Mouse (Mus musculus): ENCODE results near the gene 1700025G04Rik. TPM values are rescaled to one million over a fixed set of nuclear protein-coding genes. Genes with fewer than 3 reads are reported as not detected.

The 1700025G04Rik gene
- polyA plus RNA-seq (2015; fragmentation: Nextera tagmentation; extraction: Ambion mirVana), result 14.1 and 16.6 TPM in 2 replicates

- Histone ChIP-seq H3K4me3 (ENCODE audit: low read depth, low read length) (peak within 1 kb of the TSS; percentile 63), H3K9me3 (ENCODE audit: low read length) (no peaks in the 10 kb centered on the region), H3K27me3 (replicated peaks; ENCODE audit: insufficient read depth, low read length) (no peaks in the 10 kb centered on the region), H3K4me2 (replicated peaks; ENCODE audit: low read depth, low read length) (peak within 1 kb of the TSS; percentile 98), H3K4me1 (ENCODE audit: insufficient read depth, low read depth, low read length) (peaks cover 12% of the 10 kb centered on the region; the same call in 1 of the 2 replicates), H3K36me3 (ENCODE audit: insufficient read depth, low read length) (no peaks in the 10 kb centered on the region), H3K27ac (ENCODE audit: low read length) (peak within 1 kb of the TSS; percentile 76), H3K9ac (replicated peaks; ENCODE audit: low read depth) (peak within 1 kb of the TSS; percentile 45)
- no peak for TF ChIP-seq EP300 (IDR thresholded peaks at IDR 0.05)
- no peak for TF ChIP-seq CTCF (IDR thresholded peaks at IDR 0.05)
- ATAC-seq (peak; percentile 95), DNase-seq (ENCODE audit: low spot score) (peak; percentile 94)
- 2% methylated on average over 26 of the region's 66 CpGs for WGBS
Observed at GRCm38 (mm10) chr1:152090018-152090553, at the start of gene 1700025G04Rik. 1700025G04Rik (minus strand) TSS chr1:152090125.

DNA sequence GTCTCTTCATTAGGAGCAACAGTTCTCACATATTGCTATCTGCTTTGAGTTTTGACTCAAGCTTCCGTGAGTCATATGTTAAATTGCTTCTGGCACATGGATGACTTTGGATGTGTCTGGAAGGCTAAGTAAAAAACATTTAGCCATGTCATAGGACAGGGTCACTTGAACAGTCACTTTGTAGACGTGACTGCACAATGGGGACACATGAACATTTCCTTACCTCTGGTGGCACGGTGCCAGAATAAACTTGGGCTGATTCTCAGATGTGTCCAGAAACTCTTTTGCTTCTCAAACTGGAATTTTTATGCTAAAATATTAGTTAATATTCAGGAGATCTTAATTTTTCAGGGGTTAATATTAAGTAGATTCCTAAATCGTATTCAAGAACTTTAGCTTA is 49.6 kb upstream of the 1700025G04Rik start:
- no peaks in the 10 kb centered on the region for H3K36me3 ChIP-seq (ENCODE audit: insufficient read depth, low read length)
- no peak overlapping the region for H3K4me2 ChIP-seq (replicated peaks; ENCODE audit: low read depth, low read length)
- DNase-seq (ENCODE audit: low spot score) (no peak), ATAC-seq (no peak)
- H3K27ac ChIP-seq (ENCODE audit: low read length), result no peak overlapping the region
- no peak for TF ChIP-seq EP300 (IDR thresholded peaks at IDR 0.05)
- WGBS, result 53% methylated on average over 4 of the region's 4 CpGs
- H3K9me3 ChIP-seq (ENCODE audit: low read length), result no peaks in the 10 kb centered on the region
- no peak overlapping the region for H3K4me3 ChIP-seq (ENCODE audit: low read depth, low read length)
- no peaks in the 10 kb centered on the region for H3K27me3 ChIP-seq (replicated peaks; ENCODE audit: insufficient read depth, low read length)
- H3K9ac ChIP-seq (replicated peaks; ENCODE audit: low read depth), result no peak overlapping the region
- H3K4me1 ChIP-seq (ENCODE audit: insufficient read depth, low read depth, low read length), result no peaks in the 10 kb centered on the region

DNA sequence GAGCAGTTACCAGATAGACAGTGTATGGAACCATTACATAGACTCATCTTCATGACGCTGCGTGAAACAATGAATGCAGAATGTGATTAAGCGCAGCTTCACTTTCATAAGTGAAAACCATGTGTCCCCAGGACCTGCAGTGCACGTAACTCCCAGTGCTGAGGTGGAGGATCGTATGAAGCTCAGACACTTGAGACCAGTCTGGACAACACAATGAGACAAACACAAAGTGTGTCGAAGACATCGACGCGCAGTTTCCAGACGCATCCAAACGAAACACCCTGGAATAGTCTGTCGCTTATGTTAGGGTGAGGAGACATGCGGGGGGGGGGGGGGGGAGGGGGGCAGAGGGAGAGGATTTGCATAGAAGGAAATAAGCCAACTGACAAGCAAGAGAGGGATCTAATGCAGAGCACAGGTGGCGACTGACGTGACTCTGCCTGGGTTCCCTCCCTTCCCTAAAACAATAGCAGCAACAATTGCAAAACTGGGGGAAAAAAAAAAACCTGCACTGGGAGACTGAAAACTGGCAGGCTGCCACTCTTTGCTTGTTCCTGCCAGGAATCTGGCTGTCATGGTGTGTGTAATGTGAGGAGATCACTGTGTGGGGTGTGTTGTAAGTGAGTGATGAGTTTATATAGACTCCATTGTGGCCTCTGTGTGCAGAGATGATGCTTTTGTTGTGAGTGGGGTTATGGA is 40.3 kb upstream of the 1700025G04Rik start:
- H3K36me3 ChIP-seq (ENCODE audit: insufficient read depth, low read length), result no peaks in the 10 kb centered on the region
- H3K4me3 ChIP-seq (ENCODE audit: low read depth, low read length), result no peak overlapping the region
- H3K27ac ChIP-seq (ENCODE audit: low read length), result no peak overlapping the region
- H3K9ac ChIP-seq (replicated peaks; ENCODE audit: low read depth), result no peak overlapping the region
- H3K9me3 ChIP-seq (ENCODE audit: low read length), result no peaks in the 10 kb centered on the region
- H3K4me2 ChIP-seq (replicated peaks; ENCODE audit: low read depth, low read length), result peak overlapping the region; percentile 14; the same call in 1 of the 2 replicates
- no peaks in the 10 kb centered on the region for H3K4me1 ChIP-seq (ENCODE audit: insufficient read depth, low read depth, low read length)
- ATAC-seq (peak; percentile 52), DNase-seq (ENCODE audit: low spot score) (peak; percentile 84)
- WGBS, result 46% methylated on average over 14 of the region's 15 CpGs
- no peaks in the 10 kb centered on the region for H3K27me3 ChIP-seq (replicated peaks; ENCODE audit: insufficient read depth, low read length)
- TF ChIP-seq EP300 (IDR thresholded peaks at IDR 0.05), result peak; percentile 33; the same call in 1 of the 2 replicates
- no peak for TF ChIP-seq CTCF (IDR thresholded peaks at IDR 0.05)

- Histone ChIP-seq H3K27ac (ENCODE audit: low read length) (no peak overlapping the region), H3K27me3 (replicated peaks; ENCODE audit: insufficient read depth, low read length) (no peaks in the 10 kb centered on the region), H3K9ac (replicated peaks; ENCODE audit: low read depth) (no peak overlapping the region), H3K36me3 (ENCODE audit: insufficient read depth, low read length) (no peaks in the 10 kb centered on the region), H3K9me3 (ENCODE audit: low read length) (no peaks in the 10 kb centered on the region), H3K4me1 (ENCODE audit: insufficient read depth, low read depth, low read length) (no peaks in the 10 kb centered on the region), H3K4me3 (ENCODE audit: low read depth, low read length) (no peak overlapping the region), H3K4me2 (replicated peaks; ENCODE audit: low read depth, low read length) (no peak overlapping the region)
- TF ChIP-seq EP300 (IDR thresholded peaks at IDR 0.05) (no peak), CTCF (IDR thresholded peaks at IDR 0.05) (no peak)
- WGBS, result 83% methylated on average over 7 of the region's 7 CpGs
- DNase-seq (ENCODE audit: low spot score) (no peak), ATAC-seq (no peak)
Observed at GRCm38 (mm10) chr1:152125451-152125850, 35.5 kb upstream of the 1700025G04Rik start.

GRCm38 (mm10) chr1:152110123-152110522 is 20.2 kb upstream of the 1700025G04Rik start:
- ATAC-seq (no peak), DNase-seq (ENCODE audit: low spot score) (no peak)
- Histone ChIP-seq H3K4me3 (ENCODE audit: low read depth, low read length) (no peak overlapping the region), H3K9me3 (ENCODE audit: low read length) (no peaks in the 10 kb centered on the region), H3K36me3 (ENCODE audit: insufficient read depth, low read length) (no peaks in the 10 kb centered on the region), H3K27ac (ENCODE audit: low read length) (no peak overlapping the region), H3K27me3 (replicated peaks; ENCODE audit: insufficient read depth, low read length) (no peaks in the 10 kb centered on the region), H3K9ac (replicated peaks; ENCODE audit: low read depth) (no peak overlapping the region), H3K4me2 (replicated peaks; ENCODE audit: low read depth, low read length) (no peak overlapping the region), H3K4me1 (ENCODE audit: insufficient read depth, low read depth, low read length) (no peaks in the 10 kb centered on the region)
- 96% methylated on average over 1 of the region's 1 CpGs for WGBS
- TF ChIP-seq CTCF (IDR thresholded peaks at IDR 0.05), result no peak
- no peak for TF ChIP-seq EP300 (IDR thresholded peaks at IDR 0.05)

DNA sequence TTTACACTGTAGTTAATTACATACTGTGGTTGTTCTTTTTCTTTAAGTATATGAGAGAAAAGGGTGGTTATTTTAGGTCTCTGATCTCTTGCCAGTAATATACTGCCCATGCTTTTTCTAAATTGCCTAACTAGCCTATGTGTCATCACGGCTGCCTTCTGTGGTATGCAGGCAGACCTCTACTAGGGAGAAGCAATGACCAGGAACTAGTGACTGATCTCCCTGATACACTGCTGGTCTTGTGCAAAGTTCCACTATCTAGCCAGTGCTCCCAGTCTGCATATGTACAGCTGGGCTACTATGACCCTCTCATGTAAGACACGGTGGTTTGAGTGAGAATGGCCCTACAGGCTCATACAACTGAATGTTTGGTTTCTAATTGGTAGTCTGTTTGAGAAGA is 16.2 kb upstream of the 1700025G04Rik start:
- WGBS, result 60% methylated on average over 2 of the region's 2 CpGs
- Histone ChIP-seq H3K9me3 (ENCODE audit: low read length) (no peaks in the 10 kb centered on the region), H3K36me3 (ENCODE audit: insufficient read depth, low read length) (no peaks in the 10 kb centered on the region), H3K9ac (replicated peaks; ENCODE audit: low read depth) (no peak overlapping the region), H3K4me2 (replicated peaks; ENCODE audit: low read depth, low read length) (no peak overlapping the region), H3K27me3 (replicated peaks; ENCODE audit: insufficient read depth, low read length) (no peaks in the 10 kb centered on the region), H3K27ac (ENCODE audit: low read length) (no peak overlapping the region), H3K4me1 (ENCODE audit: insufficient read depth, low read depth, low read length) (peaks cover 3% of the 10 kb centered on the region; the same call in 1 of the 2 replicates), H3K4me3 (ENCODE audit: low read depth, low read length) (no peak overlapping the region)
- ATAC-seq (no peak), DNase-seq (ENCODE audit: low spot score) (no peak)
- TF ChIP-seq CTCF (IDR thresholded peaks at IDR 0.05), result no peak
- TF ChIP-seq EP300 (IDR thresholded peaks at IDR 0.05), result no peak

All from lung, postnatal 0 days (tissue).